Mouse (Mus musculus) embryonic fibroblast, embryonic 13.5 days (primary cell): Measurements from ENCODE around the gene Wwox. TPM values are rescaled to one million over a fixed set of nuclear protein-coding genes. Genes with fewer than 3 reads are reported as not detected.

Source experiments
- H3K27ac ChIP-seq: 2 replicates; pipeline ENCODE4 v1.5.1; 2012; ENCODE audit warnings: low read length, control low read depth, inconsistent platforms; ENCODE audit not compliant: insufficient read depth
- H3K4me1 ChIP-seq: 2 replicates; pipeline ENCODE4 v1.6.1; 2011; ENCODE audit warnings: low read length; ENCODE audit not compliant: control insufficient read depth, insufficient read depth
- H3K4me3 ChIP-seq: 2 replicates; pipeline ENCODE4 v1.5.1; 2011; ENCODE audit warnings: mild to moderate bottlenecking, control low read depth, low read length; ENCODE audit not compliant: insufficient read depth
- CTCF ChIP-seq: IDR thresholded peaks from 2 replicates; pipeline ENCODE4 v1.5.1; 2011; ENCODE audit warnings: mild to moderate bottlenecking, control low read depth, low read length, moderate library complexity, borderline replicate concordance; ENCODE audit not compliant: insufficient read depth
- POLR2A ChIP-seq: IDR thresholded peaks from 2 replicates; pipeline ENCODE4 v1.6.1; 2011; ENCODE audit warnings: low read depth, mild to moderate bottlenecking, control low read depth, low read length, moderate library complexity
- polyA plus RNA-seq: library from polyadenylated mRNA; stranded (reverse); fragments of >200 nt; gene quantifications from 2 replicates; pipeline ENCODE4 v1.2.4, GENCODE M21; 2011; ENCODE audit warnings: low read depth; ENCODE audit not compliant: missing spikeins, insufficient read length

Wwox gene
- 7.2 and 8.7 TPM in 2 replicates for polyA plus RNA-seq

DNA sequence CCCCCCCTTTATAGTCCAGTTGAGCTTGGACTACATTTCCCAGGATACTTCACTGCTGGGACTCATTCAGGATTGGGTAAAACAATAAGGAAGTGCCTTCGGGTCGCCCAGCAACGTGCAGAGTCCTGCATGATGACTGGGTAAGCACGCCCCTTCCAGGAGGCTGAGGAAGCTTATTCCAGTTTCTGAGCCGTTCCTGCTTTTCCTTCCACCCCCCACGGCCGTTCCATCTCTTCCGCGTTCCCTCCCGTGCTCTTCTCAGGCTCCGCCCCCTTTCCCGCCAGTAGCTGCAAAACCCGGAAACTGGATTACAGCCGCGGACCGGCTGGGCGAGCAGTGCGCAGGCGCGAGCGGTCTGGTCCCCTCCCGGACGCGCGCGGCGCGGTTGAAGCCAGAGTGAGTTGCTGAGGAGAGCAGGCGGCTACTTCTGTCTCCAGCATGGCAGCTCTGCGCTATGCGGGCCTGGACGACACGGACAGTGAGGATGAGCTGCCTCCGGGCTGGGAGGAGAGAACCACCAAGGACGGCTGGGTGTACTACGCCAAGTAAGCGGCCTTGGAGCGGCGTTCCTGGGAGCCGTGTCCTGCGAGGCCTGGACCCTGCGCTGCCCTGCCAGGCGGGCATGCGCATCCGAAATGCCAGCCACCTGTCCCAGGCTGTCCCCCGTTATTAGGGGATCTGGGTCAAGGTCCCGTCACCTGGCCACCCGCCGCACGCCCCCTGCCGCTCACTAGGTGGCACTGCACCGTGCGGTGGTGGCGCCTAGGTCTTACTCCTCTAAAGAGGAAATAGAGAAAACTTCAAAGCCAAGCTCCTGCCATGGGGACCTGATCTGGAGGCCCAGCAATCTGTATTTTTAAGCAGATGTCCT lies at the start of gene Wwox:
Gene Wwox (plus strand): TSS at position 322 of the 871 bp plus-strand sequence.
- Histone ChIP-seq H3K4me3 (peak within 1 kb of the TSS; percentile 78), H3K27ac (no peak within 1 kb of the TSS), H3K4me1 (no peaks in the 10 kb centered on the region)
- TF ChIP-seq POLR2A (peak; percentile 76), CTCF (peak; percentile 70)

DNA sequence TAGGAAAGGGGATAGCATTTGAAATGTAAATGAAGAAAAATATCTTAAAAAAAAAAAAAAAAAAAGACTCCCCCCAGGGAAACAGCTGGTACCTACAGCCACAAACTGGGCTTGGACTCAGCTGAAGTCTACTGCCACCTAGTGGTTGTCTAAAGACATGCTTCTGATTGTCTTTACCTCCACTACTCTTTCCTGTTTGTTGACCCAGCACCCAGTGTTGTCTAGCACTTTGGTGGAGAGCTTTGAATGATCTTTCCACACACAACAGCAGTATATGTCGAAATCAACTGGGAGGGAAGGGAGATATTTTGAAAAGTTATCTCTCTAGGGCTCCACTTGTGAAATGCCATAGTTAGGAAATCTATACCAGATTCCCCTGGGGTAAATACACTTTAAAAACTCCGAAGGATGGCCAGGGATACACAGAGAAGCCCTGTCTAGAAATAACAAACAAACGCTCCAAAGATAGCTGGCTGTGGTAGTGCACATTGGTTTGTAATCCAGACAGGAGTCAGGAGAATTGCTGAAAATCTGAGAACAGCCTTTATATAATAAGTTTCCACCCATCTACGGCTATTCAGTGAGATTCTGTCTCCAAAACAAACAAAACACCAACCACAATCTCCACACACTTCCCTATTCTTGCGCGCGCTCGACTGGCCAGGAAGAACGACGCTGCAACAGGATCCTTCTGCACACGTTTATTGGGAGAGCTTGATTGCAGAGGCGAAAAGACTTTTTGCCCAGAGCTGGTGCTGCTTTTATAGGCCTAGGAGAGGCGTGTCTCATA lies 48.8 kb upstream of the Wwox start:
- TF ChIP-seq POLR2A (no peak), CTCF (no peak)
- no peak overlapping the region for H3K4me3 ChIP-seq
- H3K4me1 ChIP-seq: no peaks in the 10 kb centered on the region
- no peak overlapping the region for H3K27ac ChIP-seq

DNA sequence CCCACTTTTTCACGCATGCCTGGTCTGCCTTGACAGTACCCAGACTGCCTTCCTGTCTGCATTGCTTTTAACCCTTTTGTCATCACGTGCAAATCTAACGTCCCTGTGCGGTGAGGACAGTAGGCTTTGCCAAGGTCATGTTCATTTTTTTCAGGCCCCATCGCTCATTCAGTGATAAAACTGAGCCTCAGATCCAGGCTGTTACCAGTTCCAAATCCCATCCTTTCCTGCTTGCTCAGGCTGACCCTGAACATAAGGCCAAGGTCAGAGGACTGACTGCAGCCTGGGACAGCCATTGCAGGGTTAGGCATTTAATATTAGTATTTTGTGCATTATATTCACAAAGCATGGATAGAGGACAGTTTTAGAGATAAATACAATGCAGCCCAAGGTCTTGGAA lies 41.1 kb upstream of the Wwox start:
- H3K27ac ChIP-seq: no peak overlapping the region
- H3K4me1 ChIP-seq: no peaks in the 10 kb centered on the region
- TF ChIP-seq CTCF (no peak), POLR2A (no peak)
- no peak overlapping the region for H3K4me3 ChIP-seq

DNA sequence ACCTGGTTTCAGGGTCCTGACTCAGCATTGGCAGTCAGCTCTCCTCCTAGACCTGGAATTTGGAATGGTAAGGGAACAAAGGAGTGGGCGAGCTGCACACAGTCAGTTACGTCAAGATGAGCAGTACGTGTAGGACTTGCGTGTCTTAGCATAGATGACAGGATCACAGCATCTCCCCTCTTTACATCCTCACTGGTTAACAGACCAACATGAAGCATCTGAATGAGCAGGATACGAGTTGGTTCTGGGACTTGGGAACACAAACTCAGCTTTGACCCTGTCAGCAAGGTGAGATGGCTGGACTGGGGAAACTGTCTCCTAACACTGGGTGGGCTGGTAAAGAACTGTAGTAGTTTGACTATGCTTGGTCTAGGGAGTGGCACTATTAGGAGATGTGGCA lies 40.2 kb upstream of the Wwox start:
- TF ChIP-seq POLR2A (no peak), CTCF (no peak)

DNA sequence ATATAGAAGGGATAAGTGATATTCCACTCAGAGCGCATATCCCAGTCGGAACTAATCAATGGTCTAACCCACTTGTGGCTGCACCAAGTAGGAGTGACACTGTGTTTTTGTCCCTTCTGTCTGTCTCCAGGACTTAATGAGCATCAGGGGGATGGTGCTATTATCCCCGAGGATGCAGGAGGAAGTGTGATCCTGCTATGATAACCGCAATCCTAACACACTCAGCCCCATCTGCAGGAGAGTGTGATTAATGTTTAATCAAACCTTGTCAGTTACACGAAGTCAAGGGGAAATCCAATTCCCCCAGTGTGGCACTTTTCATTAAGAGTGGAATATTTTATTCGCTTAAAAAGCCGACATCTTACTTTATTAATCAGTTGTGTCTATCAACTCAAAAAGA lies 37.8 kb upstream of the Wwox start:
- TF ChIP-seq POLR2A (no peak), CTCF (no peak)
- H3K4me1 ChIP-seq: no peaks in the 10 kb centered on the region
- no peak overlapping the region for H3K4me3 ChIP-seq
- no peak overlapping the region for H3K27ac ChIP-seq

More for the DNA sequence above, 40.2 kb upstream of the Wwox start:
- no peak overlapping the region for H3K27ac ChIP-seq
- H3K4me1 ChIP-seq: no peaks in the 10 kb centered on the region
- no peak overlapping the region for H3K4me3 ChIP-seq

DNA sequence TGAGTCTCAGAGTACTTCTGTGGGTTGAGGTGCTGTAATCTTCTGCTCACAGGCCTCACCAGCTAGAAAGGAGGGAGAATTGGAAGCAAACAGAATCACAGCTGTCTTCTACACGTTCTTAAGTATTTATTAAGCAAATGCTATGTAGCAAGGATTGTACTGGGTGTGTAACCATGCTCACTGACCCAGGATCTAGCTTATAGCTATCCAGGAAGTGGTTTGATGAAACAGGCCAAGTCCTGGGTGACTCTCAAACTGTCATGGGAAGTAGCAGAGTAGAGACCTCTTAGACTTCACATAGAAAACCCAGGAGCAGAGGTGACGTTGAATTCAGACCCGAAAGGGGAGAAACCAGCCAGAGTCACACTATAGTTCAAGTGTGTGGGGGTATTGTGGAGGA lies 28.0 kb upstream of the Wwox start:
- H3K4me3 ChIP-seq: no peak overlapping the region
- TF ChIP-seq POLR2A (no peak), CTCF (no peak)

DNA sequence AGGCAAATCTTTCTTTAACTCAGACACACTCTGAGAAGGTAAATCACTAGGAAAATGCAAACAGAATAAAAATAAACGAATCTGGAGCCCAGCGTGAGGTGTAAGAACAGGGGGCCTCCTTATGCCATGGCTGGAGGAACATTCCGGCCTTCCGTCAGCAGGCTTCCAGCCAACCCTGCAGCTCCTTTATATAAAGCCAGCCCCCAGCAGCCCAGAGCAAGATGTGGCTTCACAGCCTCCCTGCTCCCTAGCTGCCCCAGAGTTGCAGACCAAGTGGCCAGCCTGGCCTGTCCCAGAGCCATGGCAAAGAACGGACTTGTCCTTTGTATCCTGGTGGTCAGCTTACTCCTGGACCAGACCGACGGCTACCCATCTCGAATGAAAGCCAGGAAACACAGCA lies 21.7 kb upstream of the Wwox start, which contains the start of gene Clec3a:
Gene Clec3a (plus strand): TSS at position 301 of the 400 bp plus-strand sequence.
- no peaks in the 10 kb centered on the region for H3K4me1 ChIP-seq
- TF ChIP-seq CTCF (no peak), POLR2A (no peak)
- no peak within 1 kb of the TSS for H3K4me3 ChIP-seq
- no peak within 1 kb of the TSS for H3K27ac ChIP-seq

More for the DNA sequence above, 28.0 kb upstream of the Wwox start:
- H3K27ac ChIP-seq: no peak overlapping the region
- no peaks in the 10 kb centered on the region for H3K4me1 ChIP-seq

DNA sequence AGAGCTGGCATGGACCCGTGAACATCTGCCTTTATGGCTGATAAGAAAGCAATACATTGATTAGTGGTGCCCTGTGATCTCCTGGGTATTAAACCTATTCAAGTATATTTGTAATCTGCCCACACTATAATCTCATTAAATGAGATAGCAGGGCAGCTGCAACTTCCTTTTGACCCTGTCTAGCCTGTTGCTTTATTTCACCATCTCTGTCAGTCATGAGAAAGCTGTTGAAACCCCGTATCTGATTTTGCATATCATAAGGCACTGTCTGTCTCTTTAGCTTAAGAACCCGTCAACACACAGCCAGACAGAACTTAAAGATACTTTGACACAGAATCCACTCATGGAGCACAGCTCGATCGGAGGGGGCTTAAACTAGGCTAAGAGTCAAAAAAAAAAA lies 21.0 kb upstream of the Wwox start:
- H3K4me1 ChIP-seq: no peaks in the 10 kb centered on the region
- no peak overlapping the region for H3K4me3 ChIP-seq
- TF ChIP-seq CTCF (no peak), POLR2A (no peak)
- H3K27ac ChIP-seq: no peak overlapping the region

DNA sequence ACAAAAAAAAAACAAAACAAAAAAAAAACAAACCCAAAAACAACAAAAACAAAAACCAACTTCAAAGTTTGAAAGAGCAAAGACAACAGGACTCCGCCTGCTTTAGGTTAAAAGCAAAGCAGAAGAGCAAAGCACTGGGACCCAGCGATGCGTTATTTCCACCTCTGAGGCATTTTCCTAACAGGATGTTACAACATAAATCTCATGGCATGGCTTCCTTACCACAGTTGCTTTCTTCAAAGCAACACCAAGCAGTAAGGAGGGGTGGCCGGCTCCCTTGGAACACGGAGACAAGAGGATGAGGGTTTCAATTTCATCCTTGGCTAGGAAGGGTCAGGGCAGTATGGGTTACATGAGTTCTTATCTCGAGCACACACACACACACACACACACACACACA lies 20.6 kb upstream of the Wwox start:
- Histone ChIP-seq H3K4me3 (no peak overlapping the region), H3K4me1 (no peaks in the 10 kb centered on the region), H3K27ac (no peak overlapping the region)
- no peak for TF ChIP-seq CTCF
- TF ChIP-seq POLR2A: no peak

DNA sequence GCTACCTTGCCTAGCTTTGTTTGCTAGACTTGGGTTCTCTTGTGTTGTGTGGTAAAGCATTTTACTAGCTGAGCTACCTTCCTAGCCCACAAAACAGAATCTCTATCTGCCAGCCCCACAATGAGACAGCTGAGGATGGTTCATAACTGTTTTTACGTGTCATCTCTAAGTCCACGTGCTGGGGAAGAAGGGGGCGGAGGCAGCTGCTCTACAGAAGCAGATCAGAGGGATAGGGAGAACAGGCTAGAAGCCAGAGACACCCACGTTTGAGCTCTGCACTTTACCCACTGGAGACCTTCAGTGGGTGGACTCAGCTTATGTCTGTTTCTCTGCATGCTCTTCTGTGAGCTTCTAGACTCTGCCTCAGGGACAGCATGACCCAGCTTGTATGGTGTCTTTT lies 17.9 kb upstream of the Wwox start:
- TF ChIP-seq CTCF: no peak
- no peak for TF ChIP-seq POLR2A
- Histone ChIP-seq H3K4me3 (no peak overlapping the region), H3K27ac (no peak overlapping the region), H3K4me1 (no peaks in the 10 kb centered on the region)
